Mouse (Mus musculus) kidney, embryonic 16.5 days (tissue): ENCODE data around the gene Fcf1. TPM values are rescaled to one million over a fixed set of nuclear protein-coding genes. Genes with fewer than 3 reads are reported as not detected.

Source experiments
- ATAC-seq: fragments of 200-750 bp; cut with Nextera tagmentation; 2 replicates; pipeline ENCODE4 v1.8.0; 2017; ENCODE audit warnings: moderate TSS enrichment; ENCODE audit not compliant: low FRiP score, low TSS enrichment
- H3K27ac ChIP-seq: fragments of 300-500 bp; sonication (generic); 2 replicates; pipeline ENCODE4 v1.5.1; 2014; ENCODE audit warnings: low read length
- H3K27me3 ChIP-seq: fragments of 300-500 bp; sonication (generic); 2 replicates; pipeline ENCODE4 v1.6.1; 2014; ENCODE audit warnings: low read length, control low read depth, mixed read lengths; ENCODE audit not compliant: insufficient read depth
- H3K36me3 ChIP-seq: fragments of 300-500 bp; sonication (generic); 2 replicates; pipeline ENCODE4 v1.6.1; 2014; ENCODE audit warnings: low read length, control low read depth, mixed read lengths; ENCODE audit not compliant: insufficient read depth
- H3K4me1 ChIP-seq: fragments of 300-500 bp; sonication (generic); 2 replicates; pipeline ENCODE4 v1.6.1; 2014; ENCODE audit warnings: low read length, control low read depth, mixed read lengths; ENCODE audit not compliant: insufficient read depth
- H3K4me2 ChIP-seq: fragments of 300-500 bp; sonication (generic); replicated peaks from 2 replicates; pipeline ENCODE4 v1.6.1; 2014; ENCODE audit warnings: low read depth, low read length
- H3K4me3 ChIP-seq: fragments of 300-500 bp; sonication (generic); 2 replicates; pipeline ENCODE4 v1.5.1; 2014; ENCODE audit warnings: mild to moderate bottlenecking, low read length
- H3K9ac ChIP-seq: fragments of 300-500 bp; sonication (generic); replicated peaks from 2 replicates; pipeline ENCODE4 v1.6.1; 2014; ENCODE audit warnings: low read length
- H3K9me3 ChIP-seq: fragments of 300-500 bp; sonication (generic); 2 replicates; pipeline ENCODE4 v1.6.1; 2016; ENCODE audit warnings: low read length, control low read depth
- WGBS: fragments of 180-500 bp; shearing (Covaris S2); extraction: QIAGEN DNeasy Blood & Tissue Kit; methylation state at CpG from one replicate; pipeline ENCODE4 v1.1.7; 2014; 5-methylcytosine and 5-hydroxymethylcytosine counted together
- polyA plus RNA-seq: library from polyadenylated mRNA; unstranded; fragments of >200 nt; fragmentation: Nextera tagmentation; extraction: Ambion mirVana; gene quantifications from 2 replicates; pipeline ENCODE4 v1.2.1, GENCODE M21; 2015

The Fcf1 gene
- polyA plus RNA-seq = 135 and 144 TPM in 2 replicates

DNA sequence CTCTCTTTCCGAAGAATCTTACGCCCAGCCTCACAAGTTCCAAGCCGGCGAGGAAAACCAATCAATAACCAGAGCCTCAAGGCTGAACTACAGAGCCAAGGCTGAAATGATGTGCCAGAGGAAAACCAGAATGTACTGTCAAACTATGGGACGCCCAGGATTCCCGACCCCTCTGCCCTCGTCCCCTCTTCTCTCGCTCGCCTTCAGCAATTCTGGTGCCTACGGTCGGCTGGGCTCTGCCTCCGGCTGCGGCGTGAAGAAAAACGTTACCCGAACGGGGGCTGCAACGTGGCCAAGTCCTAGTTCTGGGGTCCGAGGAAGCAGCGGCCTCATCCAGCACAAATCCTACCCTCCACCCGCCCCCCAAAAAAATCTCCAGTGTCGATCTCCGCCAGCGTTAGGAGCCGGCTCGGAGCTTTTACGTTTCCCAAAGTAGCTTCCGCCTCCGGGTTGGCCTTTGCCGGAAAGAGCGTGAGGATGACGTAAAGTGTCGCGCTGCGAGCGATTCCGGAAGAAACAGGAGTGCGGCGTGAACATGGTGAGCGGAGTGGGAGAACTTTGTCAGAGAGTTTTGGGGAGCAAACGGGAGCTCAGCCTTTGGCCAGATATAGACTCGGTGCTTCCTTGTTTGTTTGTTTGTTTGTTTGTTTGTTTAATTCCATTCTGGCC lies at the start of gene Fcf1, which contains the start of gene Arel1:
Gene Fcf1 (plus strand): TSS at position 470 of the 669 bp plus-strand sequence.
Gene Arel1 (minus strand): TSS at position 473 of the 669 bp plus-strand sequence.
- peaks cover 20% of the 10 kb centered on the region for H3K36me3 ChIP-seq
- no peaks in the 10 kb centered on the region for H3K27me3 ChIP-seq
- peak within 1 kb of the TSS; percentile 85 for H3K9ac ChIP-seq
- under 1% methylated on average over 42 of the region's 42 CpGs for WGBS
- ATAC-seq = peak; percentile 79; the same call in 1 of the 2 replicates
- H3K4me2 ChIP-seq = peak within 1 kb of the TSS; percentile 92
- H3K9me3 ChIP-seq = no peaks in the 10 kb centered on the region
- H3K4me3 ChIP-seq = peak within 1 kb of the TSS; percentile 72
- H3K4me1 ChIP-seq = peaks cover 20% of the 10 kb centered on the region
- no peak within 1 kb of the TSS for H3K27ac ChIP-seq

- Histone ChIP-seq H3K4me2 (no peak overlapping the region), H3K4me1 (no peaks in the 10 kb centered on the region), H3K36me3 (peaks cover 39% of the 10 kb centered on the region), H3K4me3 (no peak overlapping the region), H3K9ac (no peak overlapping the region), H3K27ac (no peak overlapping the region), H3K9me3 (no peaks in the 10 kb centered on the region), H3K27me3 (no peaks in the 10 kb centered on the region)
- ATAC-seq = no peak
- 74% methylated on average over 8 of the region's 8 CpGs for WGBS
Measured at GRCm38 (mm10) chr12:84921881-84922419, 48.7 kb upstream of the Fcf1 start.

DNA sequence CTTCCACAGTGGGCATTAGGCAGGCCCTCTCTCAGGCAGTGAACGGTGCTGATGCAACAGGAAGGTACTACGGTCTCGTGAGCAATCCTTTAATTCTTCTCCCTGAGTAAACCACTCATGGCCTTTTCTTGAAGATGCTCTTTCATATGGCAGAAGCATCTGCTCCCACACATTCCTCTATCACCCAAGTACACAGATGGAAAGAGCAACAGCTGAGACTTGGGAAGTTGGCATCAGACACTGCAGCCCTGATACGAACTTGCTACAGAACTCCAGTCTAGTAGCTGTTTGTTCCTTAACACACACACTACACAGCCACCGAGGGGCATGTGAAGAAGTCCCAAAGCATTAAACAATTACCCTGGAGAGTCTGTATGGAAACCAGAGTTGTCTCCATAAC lies 46.4 kb upstream of the Fcf1 start:
- H3K4me2 ChIP-seq = no peak overlapping the region
- H3K27ac ChIP-seq = no peak overlapping the region
- H3K9ac ChIP-seq = no peak overlapping the region
- peaks cover 40% of the 10 kb centered on the region for H3K36me3 ChIP-seq
- no peaks in the 10 kb centered on the region for H3K9me3 ChIP-seq
- no peak for ATAC-seq
- no peaks in the 10 kb centered on the region for H3K27me3 ChIP-seq
- no peaks in the 10 kb centered on the region for H3K4me1 ChIP-seq
- 91% methylated on average over 5 of the region's 5 CpGs for WGBS
- no peak overlapping the region for H3K4me3 ChIP-seq

DNA sequence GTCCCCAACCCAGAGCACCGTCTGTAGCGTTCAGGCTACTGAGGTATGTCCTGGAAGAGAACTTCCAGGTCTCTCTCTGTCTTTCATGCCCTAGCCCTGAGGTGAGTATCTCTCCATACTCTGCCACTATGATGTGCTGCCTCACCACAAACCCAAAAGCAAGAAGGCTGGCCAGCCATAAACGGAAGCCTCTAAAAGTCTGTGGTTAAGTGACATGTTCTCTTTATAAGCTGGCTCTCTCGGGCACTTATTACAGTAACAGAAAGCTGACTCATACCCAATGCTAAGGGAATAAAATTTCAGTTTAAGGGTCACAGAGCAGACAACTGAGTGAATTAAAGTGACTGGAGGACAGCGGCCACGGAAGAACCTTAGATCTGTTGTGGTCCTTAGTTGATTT lies 44.2 kb upstream of the Fcf1 start:
- no peak overlapping the region for H3K4me2 ChIP-seq
- H3K4me1 ChIP-seq = no peaks in the 10 kb centered on the region
- WGBS = 93% methylated on average over 6 of the region's 6 CpGs
- H3K27me3 ChIP-seq = no peaks in the 10 kb centered on the region
- H3K27ac ChIP-seq = no peak overlapping the region
- no peak overlapping the region for H3K9ac ChIP-seq
- H3K4me3 ChIP-seq = no peak overlapping the region
- H3K36me3 ChIP-seq = peaks cover 36% of the 10 kb centered on the region; the same call in 1 of the 2 replicates
- ATAC-seq = no peak
- no peaks in the 10 kb centered on the region for H3K9me3 ChIP-seq

GRCm38 (mm10) chr12:84932210-84932609 lies 38.5 kb upstream of the Fcf1 start:
- Histone ChIP-seq H3K4me2 (no peak overlapping the region), H3K27ac (no peak overlapping the region), H3K36me3 (peaks cover 34% of the 10 kb centered on the region), H3K27me3 (no peaks in the 10 kb centered on the region), H3K4me1 (no peaks in the 10 kb centered on the region), H3K9me3 (no peaks in the 10 kb centered on the region), H3K4me3 (no peak overlapping the region), H3K9ac (no peak overlapping the region)
- WGBS = 91% methylated on average over 6 of the region's 6 CpGs
- no peak for ATAC-seq

GRCm38 (mm10) chr12:84935343-84935742 lies 35.4 kb upstream of the Fcf1 start:
- Histone ChIP-seq H3K36me3 (peaks cover 26% of the 10 kb centered on the region), H3K27me3 (no peaks in the 10 kb centered on the region), H3K4me2 (no peak overlapping the region), H3K9ac (no peak overlapping the region), H3K4me3 (no peak overlapping the region), H3K4me1 (no peaks in the 10 kb centered on the region), H3K27ac (no peak overlapping the region), H3K9me3 (no peaks in the 10 kb centered on the region)
- 92% methylated on average over 5 of the region's 5 CpGs for WGBS
- ATAC-seq = no peak

- H3K27me3 ChIP-seq = no peaks in the 10 kb centered on the region
- H3K9ac ChIP-seq = no peak overlapping the region
- H3K4me1 ChIP-seq = no peaks in the 10 kb centered on the region
- ATAC-seq = no peak
- peaks cover 28% of the 10 kb centered on the region for H3K36me3 ChIP-seq
- H3K27ac ChIP-seq = no peak overlapping the region
- no peak overlapping the region for H3K4me2 ChIP-seq
- no peaks in the 10 kb centered on the region for H3K9me3 ChIP-seq
- H3K4me3 ChIP-seq = no peak overlapping the region
- 94% methylated on average over 7 of the region's 7 CpGs for WGBS
Measured at GRCm38 (mm10) chr12:84939117-84939516, 31.6 kb upstream of the Fcf1 start.

DNA sequence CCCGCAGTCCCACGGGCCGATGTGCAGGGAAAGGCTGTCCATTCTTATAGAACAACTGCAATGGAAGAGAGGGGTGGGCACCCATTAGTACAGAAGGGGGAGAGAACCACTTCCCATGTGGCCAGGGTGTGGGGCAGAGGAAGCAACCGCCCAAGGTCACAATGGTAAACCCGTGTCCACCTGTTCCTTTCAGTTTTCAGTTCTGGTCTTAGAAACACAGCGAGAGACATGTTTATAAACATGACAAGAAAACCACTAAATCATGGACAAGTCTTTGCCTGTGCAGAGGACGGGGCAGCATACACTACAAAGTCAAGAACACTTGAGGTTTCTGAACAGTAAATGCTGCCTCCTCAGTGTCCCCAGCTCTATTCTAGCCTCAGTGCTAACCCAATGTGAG lies 30.4 kb upstream of the Fcf1 start:
- Histone ChIP-seq H3K9ac (no peak overlapping the region), H3K36me3 (peaks cover 22% of the 10 kb centered on the region), H3K4me3 (no peak overlapping the region), H3K9me3 (no peaks in the 10 kb centered on the region), H3K4me1 (no peaks in the 10 kb centered on the region), H3K27me3 (no peaks in the 10 kb centered on the region), H3K4me2 (no peak overlapping the region), H3K27ac (no peak overlapping the region)
- WGBS = 89% methylated on average over 7 of the region's 7 CpGs
- no peak for ATAC-seq

DNA sequence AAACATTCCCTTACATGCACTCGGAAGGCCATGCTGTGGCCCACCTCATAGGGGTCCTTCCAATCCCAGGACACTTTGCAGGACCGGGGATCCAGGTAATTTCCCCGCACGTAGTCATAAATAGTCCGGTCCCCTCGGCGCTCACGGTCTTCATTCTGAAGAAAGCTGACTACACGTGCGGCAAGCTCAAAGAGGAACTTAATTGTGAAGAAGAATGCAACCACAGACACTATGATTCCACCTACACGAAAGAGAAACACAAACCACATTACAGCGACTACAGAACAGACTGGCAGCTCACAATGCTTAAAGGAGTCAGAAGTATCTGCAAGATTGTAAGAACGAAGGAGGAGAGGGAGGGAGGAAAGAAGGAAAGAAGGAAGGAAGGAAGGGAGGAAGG lies 29.0 kb upstream of the Fcf1 start:
- no peaks in the 10 kb centered on the region for H3K4me1 ChIP-seq
- 93% methylated on average over 13 of the region's 13 CpGs for WGBS
- no peak for ATAC-seq
- no peaks in the 10 kb centered on the region for H3K27me3 ChIP-seq
- H3K4me3 ChIP-seq = no peak overlapping the region
- H3K36me3 ChIP-seq = peaks cover 22% of the 10 kb centered on the region
- H3K4me2 ChIP-seq = no peak overlapping the region
- H3K9me3 ChIP-seq = no peaks in the 10 kb centered on the region
- no peak overlapping the region for H3K9ac ChIP-seq
- H3K27ac ChIP-seq = no peak overlapping the region
